Mouse (Mus musculus) T-helper 1 cell (primary cell): ENCODE measurements around the gene Efemp2.

ENCODE experiments used
- in situ Hi-C: fragments of 300-600 bp; cut with MboI, MseI; formaldehyde crosslinking; loops from one replicate; pipeline ENCODE4 v1.15.1; 2025; ENCODE audit warnings: high pct_unique_total_duplicates

The Efemp2 gene

GRCm38 (mm10) chr19:5496052-5496370 lies 22.3 kb downstream of the Efemp2 start:
- in situ Hi-C loops, result no loop called here

DNA sequence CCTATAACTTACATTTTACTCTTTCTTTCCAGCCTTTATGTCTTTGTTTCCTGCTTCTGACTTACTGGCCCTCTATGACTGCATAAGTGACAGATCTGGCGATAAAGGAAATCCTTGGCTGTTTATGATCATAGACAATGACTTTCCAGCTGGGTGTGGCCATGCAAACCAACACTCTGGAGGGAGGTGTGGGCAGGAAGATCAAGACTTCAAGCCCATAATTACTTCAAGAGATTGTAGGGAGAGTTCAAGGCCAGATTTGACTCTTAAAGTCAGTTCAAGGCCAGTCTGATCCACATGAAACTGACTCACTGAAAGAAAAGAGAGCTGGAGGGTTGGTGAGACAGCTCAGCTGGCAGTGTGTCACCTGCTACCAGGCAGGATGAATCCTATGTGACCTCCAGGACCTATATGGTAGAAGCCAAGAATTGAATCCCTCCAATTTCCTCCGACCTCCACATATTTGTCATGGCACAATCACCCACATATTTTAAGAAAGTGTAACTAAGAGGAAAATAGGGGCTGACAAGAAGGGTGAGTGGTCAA lies 26.6 kb downstream of the Efemp2 start:
- in situ Hi-C loops, result no loop called here

GRCm38 (mm10) chr19:5503687-5504086 lies 29.9 kb downstream of the Efemp2 start, which contains the start of gene 1700020D05Rik:
1700020D05Rik (minus strand) TSS chr19:5503787.
- in situ Hi-C loops, result no loop called here

- in situ Hi-C loops, result no loop called here
Observed at GRCm38 (mm10) chr19:5510031-5511026, 36.6 kb downstream of the Efemp2 start, which contains the start of gene Snx32. Snx32 (minus strand) TSS chr19:5510538.

DNA sequence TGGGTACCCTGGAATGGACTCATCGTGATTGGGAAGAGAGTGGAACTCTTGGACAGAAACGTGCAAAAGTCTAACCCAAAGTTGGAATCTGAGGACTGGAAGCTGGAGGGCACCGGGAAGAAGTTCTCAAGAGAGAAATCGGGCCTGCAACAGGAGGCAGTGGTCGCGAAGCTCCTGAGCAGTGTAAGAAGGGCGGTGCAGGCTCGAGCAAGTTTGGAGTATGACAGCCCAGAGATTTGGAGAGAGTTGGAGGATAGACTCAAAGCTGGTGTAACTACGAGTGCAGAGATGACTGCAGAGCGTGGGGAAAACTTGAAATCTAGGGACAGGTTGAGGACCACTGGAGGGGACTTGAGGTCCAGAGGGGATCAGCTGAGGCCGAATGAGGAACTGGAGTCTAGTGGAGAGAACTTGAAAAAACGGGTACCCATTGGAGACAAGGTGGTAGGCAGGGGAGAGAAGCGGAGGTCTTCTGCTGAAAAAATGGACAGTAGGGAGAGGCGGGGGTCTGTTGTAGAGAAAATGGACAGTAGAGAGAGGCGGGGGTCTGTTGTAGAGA lies 37.4 kb downstream of the Efemp2 start:
- in situ Hi-C loops, result no loop called here

- in situ Hi-C loops, result no loop called here
Observed at GRCm38 (mm10) chr19:5512091-5513004, 38.6 kb downstream of the Efemp2 start.

DNA sequence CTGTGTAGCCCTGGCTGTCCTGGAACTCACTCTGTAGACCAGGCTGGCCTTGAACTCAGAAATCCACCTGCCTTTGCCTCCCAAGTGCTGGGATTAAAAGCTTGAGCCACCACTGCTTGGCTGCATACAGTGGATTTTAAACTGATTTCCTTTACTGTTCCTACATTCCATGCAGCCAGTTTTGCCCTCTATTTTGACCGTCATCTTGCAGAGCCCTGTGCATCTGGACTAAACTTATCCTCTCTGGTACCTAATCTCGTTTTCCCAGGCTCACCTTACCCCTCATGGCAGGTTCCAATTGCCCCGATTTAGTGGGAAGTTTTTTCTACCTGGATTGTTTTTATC lies 39.2 kb downstream of the Efemp2 start:
- in situ Hi-C loops, result no loop called here

DNA sequence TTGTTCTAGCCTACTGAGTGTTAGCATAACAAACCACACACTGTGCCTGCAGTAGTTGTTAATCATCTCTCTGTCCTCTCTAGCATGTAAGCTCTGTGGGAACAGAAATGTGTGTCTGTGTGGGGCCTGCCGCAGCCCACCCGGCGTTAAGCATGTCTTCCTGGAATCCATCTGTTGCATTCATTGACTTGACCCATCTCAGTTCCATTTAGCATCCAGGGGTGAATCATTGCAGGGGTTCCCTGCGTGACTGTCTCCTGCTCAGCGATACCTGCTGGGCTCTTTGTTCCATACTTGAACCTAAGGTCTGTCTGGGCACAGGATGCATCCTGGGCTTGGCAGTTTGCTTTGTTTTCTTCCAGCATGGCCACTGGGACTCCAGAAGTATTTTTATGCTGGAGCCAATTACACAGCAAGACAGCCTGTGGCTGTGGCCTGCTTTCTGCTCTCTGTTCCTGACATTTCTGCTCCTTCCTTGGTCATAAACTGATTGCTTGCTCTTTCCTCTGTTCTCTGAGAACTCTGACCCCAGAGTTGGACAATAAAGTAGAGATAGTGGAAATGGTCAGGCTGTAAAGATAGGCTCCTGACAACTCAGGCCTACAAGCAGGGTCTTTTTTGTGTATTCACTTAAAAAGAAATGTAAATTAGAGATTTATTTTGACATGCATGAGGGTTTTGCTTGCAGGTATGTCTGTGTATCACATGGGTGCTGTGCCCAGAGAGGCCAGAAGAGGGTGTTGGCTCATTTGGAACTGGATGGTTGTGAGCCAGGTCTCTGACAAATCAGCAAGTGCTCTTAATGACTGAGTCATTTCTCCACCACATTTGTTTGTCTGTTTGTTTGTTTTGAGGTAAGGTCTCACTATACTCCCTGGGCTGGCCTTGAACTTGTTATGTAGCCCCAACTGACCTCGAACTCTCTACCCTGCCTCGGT lies 42.4 kb downstream of the Efemp2 start:
- in situ Hi-C loops, result loop anchor here (5.0 kb wide), 1 partner anchor 41 kb away; no protein-coding TSS in a partner anchor

GRCm38 (mm10) chr19:5516906-5517505 lies 43.3 kb downstream of the Efemp2 start:
- in situ Hi-C loops, result loop anchor here (5.0 kb wide), 1 partner anchor 40 kb away; no protein-coding TSS in a partner anchor

GRCm38 (mm10) chr19:5518721-5519120 lies 45.0 kb downstream of the Efemp2 start:
- in situ Hi-C loops, result loop anchor here (5.0 kb wide), 1 partner anchor 39 kb away; no protein-coding TSS in a partner anchor

DNA sequence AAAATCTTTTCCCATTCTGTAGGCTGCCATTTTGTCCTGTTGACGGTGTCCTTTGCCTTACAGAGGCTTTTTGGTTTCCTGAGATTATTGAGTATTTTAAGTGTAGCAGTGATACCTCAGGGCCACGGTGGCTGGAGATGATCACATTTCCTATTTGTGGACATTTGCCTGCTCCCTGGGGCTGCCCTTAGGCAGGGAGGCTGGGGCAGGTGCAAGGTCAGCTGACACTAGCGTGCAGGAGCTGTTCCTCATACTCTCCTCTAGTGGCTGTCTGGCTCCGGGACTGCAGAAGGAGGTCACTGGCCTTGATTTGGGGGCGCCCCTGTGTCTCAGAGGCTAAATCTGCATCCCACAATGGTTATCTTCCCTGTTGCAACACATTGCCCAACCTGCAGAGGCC lies 51.5 kb downstream of the Efemp2 start:
- in situ Hi-C loops, result no loop called here

GRCm38 (mm10) chr19:5529325-5530137 lies 55.8 kb downstream of the Efemp2 start:
- in situ Hi-C loops, result no loop called here

- in situ Hi-C loops, result no loop called here
Observed at GRCm38 (mm10) chr19:5530138-5530524, 56.4 kb downstream of the Efemp2 start.
